Mouse (Mus musculus) lung, adult 2 months (tissue): ENCODE measurements around the gene Smurf1.

Source experiments
- CTCF ChIP-seq: fragments of 200-500 bp; IDR thresholded peaks from 2 replicates; pipeline ENCODE4 v1.5.1; 2011; ENCODE audit warnings: mild to moderate bottlenecking, low read length, control low read depth; ENCODE audit not compliant: insufficient read depth
- POLR2A ChIP-seq: fragments of 200-500 bp; IDR thresholded peaks from 2 replicates; pipeline ENCODE4 v1.6.1; 2011; ENCODE audit warnings: low read depth, mild to moderate bottlenecking, control low read depth, low read length, borderline replicate concordance; ENCODE audit errors: extremely low read depth

DNA sequence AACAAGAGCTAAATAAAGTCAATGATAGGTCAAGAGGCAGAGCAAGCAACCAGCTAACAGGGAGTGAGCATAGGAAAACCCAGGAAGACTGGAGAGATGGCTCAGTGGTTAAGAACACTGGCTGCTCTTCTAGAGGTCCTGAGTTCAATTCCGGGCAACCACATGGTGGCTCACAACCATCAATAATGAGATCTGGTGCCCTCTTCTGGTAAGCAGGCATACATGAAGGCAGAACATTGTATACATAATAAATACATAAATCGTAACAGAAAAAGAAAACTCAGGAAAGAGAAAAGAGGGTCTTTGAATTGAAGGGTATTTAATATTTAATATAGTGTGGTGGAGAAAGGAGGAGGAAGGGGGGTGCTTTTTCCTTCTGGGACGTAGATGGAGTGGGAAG lies 5.6 kb upstream of the Smurf1 start:
- TF ChIP-seq CTCF (no peak), POLR2A (no peak)
